Mouse (Mus musculus): ENCODE measurements at regions not wholly inside any gene's neighbourhood (a gene's known extent, or its start where the extent isn't known, plus 50 kb on each side); places are given as distances from the start of the nearest gene placed in this dataset.

- TF ChIP-seq MAZ (IDR thresholded peaks at IDR 0.05; ENCODE audit: low read depth, low read length), result no peak
- TF ChIP-seq EP300 (IDR thresholded peaks at IDR 0.05; ENCODE audit: low read length), result no peak
- TF ChIP-seq CTCF (conservative IDR thresholded peaks at IDR 0.05 in 1 of 2, IDR thresholded peaks at IDR 0.05 in 1 of 2; ENCODE audit: low read depth in 2 of 2, low read length in 2 of 2), result no peak
- TF ChIP-seq MYC (IDR thresholded peaks at IDR 0.05; ENCODE audit: low read depth, low read length), result no peak
- TF ChIP-seq ZNF384 (IDR thresholded peaks at IDR 0.05; ENCODE audit: low read depth, low read length), result no peak
- no peak for TF ChIP-seq KAT2A (IDR thresholded peaks at IDR 0.05; ENCODE audit: insufficient replicate concordance, low read length)
- no peak for TF ChIP-seq POLR2AphosphoS2 (IDR thresholded peaks at IDR 0.05; ENCODE audit: low read depth, low read length)
- no peak for TF ChIP-seq POLR2A (IDR thresholded peaks at IDR 0.05; ENCODE audit: low read depth, low read length)
- TF ChIP-seq RCOR1 (conservative IDR thresholded peaks at IDR 0.05; ENCODE audit: low read depth, low read length), result no peak
- TF ChIP-seq USF1 (IDR thresholded peaks at IDR 0.05; ENCODE audit: low read depth, low read length), result no peak
- TF ChIP-seq MAFK (IDR thresholded peaks at IDR 0.05; ENCODE audit: insufficient replicate concordance, low read length), result no peak
Observed at GRCm38 (mm10) chr14:108225483-108226124, 688.4 kb downstream of the Slitrk1 start.

Measured in CH12.LX (cell line).